Mouse (Mus musculus) stomach, postnatal 0 days (tissue): Measurements from ENCODE around the gene Defb22.

Experiments
- CTCF ChIP-seq: IDR thresholded peaks from 2 replicates; pipeline ENCODE4 v1.5.1; 2016; ENCODE audit warnings: antibody characterized with exemption, low read depth, mild to moderate bottlenecking, moderate library complexity
- EP300 ChIP-seq: optimal IDR thresholded peaks from 2 replicates; pipeline ENCODE3; 2016; ENCODE audit warnings: antibody characterized with exemption

GRCm38 (mm10) chr2:152452101-152452781 is 37.7 kb downstream of the Defb22 start:
- TF ChIP-seq CTCF (no peak), EP300 (no peak)
